Mouse (Mus musculus) adrenal gland, postnatal 4 days (tissue): ENCODE results near the gene Itga5. TPM values are rescaled to one million over a fixed set of nuclear protein-coding genes. Genes with fewer than 3 reads are reported as not detected.
A peak's percentile ranks its signal among the peaks of the same experiment; 100 is the strongest.

Experiments used
- DNase-seq, 2 experiments: peaks; one replicate each; pipeline ENCODE4 v3.0.0; 2021 to 2022; ENCODE audit warnings: low spot score in 2 of 2, mixed read lengths in 2 of 2
- total RNA-seq, 2 experiments: library from RNA; stranded (reverse); gene quantifications; 2 replicates each; pipeline ENCODE4 v1.2.3; 2021

Gene Itga5
- total RNA-seq, 2 experiments from 2014 or later = 47.2 to 52.5 TPM

DNA sequence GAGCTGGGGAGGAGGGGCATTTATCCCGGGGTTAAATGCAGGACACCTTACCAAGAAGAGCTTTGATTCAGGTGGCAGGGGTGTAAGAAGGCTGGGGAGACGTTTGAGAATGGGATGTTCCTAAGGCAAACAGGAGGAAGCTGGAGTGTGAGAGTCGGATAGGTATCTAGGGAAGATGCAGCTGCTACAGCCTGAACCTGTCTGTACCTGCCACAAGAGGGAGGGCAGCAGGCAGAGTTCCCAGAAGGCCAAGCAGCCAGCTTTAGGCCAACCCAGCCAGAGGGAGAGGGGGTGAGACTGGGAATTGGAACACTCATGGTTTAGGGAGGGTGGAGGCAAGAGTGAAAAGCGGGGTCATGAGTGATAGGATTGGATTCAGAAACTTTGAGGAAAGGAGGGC, 25.8 kb downstream of the Itga5 start:
- DNase-seq = no peak

DNA sequence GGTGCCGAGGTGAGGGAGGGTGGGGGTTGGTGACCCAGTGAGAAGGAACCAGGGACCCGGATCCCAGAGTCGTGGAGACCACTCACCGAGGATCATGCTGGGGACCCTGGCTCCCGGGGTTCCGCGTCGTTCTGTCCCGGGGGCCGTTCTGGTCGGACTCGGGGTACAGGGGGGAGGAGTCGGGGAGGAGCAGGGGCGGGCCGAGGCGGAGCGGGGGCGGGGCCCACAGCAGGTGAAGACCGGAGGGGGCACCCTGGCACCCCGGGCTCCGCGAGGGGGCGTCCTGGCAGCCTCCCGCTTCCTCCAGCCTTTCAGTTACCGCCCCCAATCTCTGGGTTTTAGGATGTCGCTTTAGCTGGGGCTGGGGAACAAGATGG, 26.6 kb downstream of the Itga5 start, which contains the start of gene Zfp385a:
Zfp385a (minus strand) TSS at position 133 of the 377 bp plus-strand sequence.
- peak in 1 of 2 experiments; percentile 35 for DNase-seq

GRCm38 (mm10) chr15:103339166-103339960, 27.2 kb downstream of the Itga5 start:
- no peak for DNase-seq

DNA sequence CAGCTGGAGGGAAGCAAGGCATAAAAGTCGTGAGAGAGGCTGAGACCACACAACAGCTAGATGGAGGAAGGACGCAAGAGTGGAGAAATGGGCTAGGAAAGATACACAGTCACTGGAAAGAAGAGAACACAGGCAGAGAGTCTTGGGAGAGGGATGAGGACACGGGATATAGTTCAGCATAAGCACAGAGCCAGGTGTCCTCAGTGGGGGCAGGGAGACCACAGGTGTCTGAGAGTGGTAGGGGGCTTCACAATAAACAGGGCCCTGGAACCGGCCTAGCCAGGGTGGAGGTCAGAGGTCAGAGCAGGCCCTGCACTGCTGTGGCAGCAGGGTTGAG, 27.8 kb downstream of the Itga5 start:
- DNase-seq = no peak

DNA sequence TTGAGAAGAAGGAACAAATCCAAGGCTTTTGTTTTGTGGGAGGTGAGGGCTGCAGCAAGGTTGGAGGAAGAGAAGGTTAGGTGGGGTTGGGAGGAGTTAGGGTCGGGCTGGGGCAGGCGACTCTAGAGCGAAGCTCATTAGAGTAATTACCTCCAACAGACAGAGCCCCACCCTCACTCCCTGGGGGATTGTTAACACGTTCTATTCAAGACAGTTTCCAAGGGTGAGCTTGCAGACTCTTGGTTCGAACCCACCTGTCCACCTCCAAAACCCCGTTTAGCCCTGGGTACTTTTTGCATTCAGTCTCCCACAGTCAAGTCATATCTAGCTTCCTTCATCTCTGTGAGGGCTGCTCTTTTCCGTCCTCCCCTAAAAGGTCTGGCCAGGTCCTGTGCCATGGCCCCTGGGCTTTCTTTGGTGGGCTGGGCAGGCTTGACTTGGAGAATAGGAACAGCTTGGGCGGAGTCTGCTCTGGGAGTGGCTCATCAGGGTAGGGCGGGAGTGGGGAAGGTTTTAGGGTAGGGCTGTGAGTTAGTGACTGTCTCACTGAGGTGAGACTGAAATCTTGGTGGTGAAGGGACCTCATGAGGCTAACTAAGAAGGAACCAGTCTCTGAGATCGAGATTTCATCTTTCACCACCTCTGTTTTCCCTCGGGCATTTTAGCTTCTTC, 29.4 kb downstream of the Itga5 start:
- no peak for DNase-seq

GRCm38 (mm10) chr15:103335488-103336235, 30.9 kb downstream of the Itga5 start:
- no peak for DNase-seq

DNA sequence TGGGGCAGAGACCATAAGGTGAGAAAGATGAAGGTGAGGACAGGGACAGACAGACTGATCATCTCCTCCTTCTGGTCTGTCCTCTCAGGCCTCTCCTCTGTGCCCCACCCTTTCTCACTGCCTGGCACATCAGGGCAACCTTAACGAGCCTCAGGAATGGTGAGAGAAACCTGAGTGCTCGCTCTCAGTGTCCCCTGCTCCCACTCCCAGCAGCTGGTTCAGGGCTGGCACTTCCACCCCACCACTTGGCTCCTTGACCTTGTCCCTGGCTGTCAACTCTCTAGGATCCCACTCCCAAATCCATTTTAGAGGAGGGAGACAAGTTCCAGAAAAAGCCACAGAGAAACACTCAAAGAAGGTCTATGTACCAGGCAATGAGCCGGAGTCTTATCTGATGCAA, 31.5 kb downstream of the Itga5 start:
- DNase-seq = no peak

DNA sequence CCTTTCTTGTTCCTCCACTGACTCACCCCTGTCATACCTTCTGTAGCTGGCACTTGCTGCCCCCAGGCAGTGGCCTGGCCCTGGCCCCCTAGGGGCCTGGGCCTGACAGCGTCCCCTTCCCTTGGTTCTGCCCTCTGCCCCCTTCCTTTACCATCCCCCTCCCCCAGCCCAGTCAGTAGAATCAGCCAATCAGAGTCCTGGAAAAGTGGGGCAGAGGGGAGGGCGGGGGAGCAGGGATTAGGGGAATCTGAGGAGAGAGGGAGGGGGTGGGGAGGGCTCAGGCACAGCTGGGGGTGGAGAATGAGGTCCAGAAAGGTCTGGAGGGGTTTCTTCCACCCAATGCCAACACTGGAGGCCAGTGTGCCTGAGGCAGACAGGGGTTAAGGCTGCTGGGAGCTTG, 32.4 kb downstream of the Itga5 start:
- DNase-seq = no peak

- DNase-seq = no peak
Measured at GRCm38 (mm10) chr15:103333738-103334137, 32.8 kb downstream of the Itga5 start.

DNA sequence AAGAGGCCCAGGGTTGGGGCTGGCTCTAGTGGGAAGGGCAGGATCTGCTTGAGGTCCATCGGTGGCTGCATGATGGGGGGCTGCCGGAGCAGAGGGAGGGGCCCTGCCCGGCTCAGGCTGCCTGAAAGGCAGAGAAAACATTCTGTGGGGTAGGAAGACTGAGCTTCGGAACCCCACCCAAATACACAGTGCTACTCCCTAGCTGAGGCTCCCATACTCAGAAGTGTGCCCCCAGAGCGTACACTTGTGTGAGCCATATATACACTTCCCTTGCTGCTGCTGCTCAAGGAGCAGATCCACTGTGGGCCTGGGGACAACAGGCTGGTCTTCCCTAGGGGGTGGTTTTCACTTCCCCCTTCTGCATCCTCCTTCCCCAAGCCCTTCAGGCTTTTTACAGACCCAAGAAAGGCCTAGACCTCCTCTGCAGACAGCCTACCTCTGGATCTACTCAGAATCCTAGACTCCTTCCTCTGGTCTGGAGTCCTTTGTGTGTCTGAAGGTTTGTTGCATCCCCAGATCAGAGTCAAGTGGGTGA, 33.4 kb downstream of the Itga5 start:
- DNase-seq = no peak

DNA sequence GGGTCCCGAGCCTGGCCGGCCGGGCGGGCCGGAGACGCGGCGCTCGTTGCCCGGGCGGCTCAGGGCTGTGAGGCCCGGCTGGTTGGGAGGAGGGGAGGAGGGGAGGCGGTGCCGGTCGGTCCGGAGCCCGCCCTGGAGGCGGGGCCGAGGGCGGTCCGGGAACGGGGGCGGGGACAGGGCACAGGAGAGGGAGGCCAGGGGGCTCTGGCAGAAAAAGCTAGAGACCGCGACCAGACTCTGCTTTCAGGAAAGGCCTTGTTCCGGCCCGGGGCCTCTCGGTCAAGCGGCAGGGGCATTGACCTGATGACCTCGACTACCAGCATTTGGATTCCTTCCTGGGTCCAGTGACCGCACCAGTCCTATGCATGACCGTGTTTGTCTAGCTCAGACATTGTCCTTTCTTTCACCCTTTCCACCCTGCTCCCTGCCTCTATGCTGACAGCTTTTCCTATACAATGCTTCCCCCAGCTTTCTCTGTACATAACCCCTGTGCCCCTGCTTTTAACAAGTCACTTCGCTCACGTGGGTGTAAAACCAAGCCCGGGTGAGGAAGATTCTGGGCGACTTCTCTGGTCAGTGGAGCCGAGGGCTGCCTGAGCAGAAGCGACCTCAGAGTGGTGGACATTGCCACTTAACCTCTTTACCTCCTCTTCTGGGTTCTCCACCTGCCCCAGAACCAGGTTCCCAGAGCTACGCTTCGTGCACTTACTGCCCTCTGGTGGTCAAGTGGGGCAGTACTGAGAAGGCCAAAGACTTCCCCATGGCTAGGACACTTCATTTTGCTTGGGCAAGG, 42.9 kb downstream of the Itga5 start:
- DNase-seq = peak; percentile 62 to 82

GRCm38 (mm10) chr15:103323070-103323454, 43.5 kb downstream of the Itga5 start:
- DNase-seq = no peak

DNA sequence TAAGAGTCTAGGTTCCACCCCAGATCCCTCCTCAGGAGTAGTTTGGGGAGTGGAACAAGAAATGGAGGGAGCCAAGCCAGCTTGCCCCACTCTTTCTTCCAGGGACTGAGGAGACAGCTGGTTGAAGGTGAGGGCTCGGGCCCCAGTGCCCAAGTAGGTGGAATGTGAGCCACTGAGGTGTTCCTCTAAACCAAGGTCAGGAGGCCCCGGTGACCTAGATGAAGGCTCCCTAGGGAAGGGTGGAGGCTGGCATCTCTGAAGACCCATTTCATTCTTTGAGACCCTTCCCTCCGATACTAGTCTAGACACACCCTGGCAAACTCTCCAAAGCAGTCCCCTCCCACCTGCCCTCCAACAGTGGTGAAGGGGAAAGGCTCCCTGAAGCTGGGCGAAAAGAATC, 44.2 kb downstream of the Itga5 start:
- DNase-seq = no peak

GRCm38 (mm10) chr15:103321076-103321475, 45.5 kb downstream of the Itga5 start:
- no peak for DNase-seq

GRCm38 (mm10) chr15:103318201-103318816, 48.3 kb downstream of the Itga5 start:
- DNase-seq = no peak

DNA sequence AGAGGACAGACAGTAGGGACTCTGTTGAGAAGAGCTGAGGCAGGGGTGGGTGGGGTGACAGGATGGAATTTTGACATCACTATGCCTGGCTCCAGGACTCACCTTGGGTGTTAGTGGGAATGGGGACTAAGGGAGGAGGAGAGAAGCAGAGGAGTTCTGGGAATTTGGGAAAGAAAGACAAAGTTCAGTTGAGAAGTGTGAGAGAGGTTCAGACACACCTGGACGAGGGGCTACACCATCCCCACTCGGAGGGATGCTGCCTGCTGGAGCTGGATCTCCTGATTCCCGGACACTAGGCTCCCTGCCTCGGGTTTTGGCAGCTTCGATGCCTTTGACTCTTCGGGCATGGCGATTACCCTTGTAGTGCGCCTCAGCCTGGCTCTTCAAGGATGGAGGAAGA, 48.8 kb downstream of the Itga5 start:
- no peak for DNase-seq

GRCm38 (mm10) chr15:103317120-103317519, 49.4 kb downstream of the Itga5 start:
- no peak for DNase-seq

DNA sequence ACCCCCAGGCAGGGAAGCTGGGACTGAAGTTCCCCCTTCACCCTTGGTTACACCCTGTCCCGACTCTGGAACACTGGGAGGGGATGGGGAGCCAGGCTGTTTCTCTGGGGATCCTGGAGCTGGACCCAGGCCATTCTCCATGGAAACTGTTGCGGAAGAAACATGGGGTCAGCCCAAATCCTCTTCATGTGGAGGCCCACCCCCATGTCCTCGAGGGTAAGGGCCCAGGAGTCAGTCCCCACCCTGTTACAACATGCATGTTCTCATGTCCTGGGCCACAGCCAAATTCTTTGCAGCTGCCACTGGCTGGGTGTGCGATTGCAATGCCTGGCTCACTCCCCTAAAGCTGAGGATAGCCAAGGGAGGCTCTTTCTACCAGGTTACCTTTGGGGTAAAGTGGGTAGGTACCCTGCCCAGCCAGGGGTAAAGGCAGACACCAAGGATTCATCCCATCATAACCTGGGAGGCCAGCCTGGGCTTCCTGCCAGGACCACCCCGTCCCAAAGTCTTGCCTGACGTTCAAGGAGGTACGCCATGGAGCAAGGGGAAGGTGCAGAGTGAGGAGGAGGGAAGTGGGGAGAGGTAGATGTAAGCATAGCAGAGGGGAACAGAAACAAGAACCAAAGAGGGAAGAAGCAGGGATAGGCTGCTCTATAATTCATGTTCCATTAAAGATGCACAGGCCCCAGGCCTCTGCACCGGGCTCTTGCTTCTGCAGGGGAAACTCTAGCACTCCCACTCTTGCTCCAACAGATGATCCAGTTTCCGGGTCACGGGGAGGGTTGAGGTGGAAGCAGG, 50.4 kb downstream of the Itga5 start:
- no peak for DNase-seq

DNA sequence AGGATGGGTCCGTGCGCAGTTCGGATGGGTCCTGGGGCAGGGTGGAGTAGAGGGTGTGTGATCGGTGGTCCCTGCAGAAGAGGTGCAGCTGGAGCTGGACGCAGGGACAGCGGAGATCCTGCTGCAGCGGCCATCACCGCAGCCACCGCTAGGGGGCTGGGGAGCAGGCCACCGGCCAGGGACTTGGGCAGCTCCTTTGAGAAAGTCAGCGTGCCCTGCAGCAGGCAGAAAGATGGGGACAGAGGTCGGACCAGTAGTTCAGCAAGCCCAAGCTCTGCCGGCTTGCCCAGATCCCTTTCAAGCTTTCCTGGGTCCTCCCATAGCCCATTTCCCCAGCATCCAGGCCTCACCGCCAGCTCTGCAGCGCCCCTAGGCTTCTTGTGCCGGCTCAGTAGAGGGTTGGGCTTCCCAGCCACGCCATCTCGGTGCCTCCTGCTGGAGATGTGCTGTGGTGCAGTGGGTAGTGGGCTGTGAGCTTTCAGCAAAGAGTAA, 51.5 kb downstream of the Itga5 start:
- peak; percentile 65 to 68 for DNase-seq

- DNase-seq = no peak
Measured at GRCm38 (mm10) chr15:103314181-103314580, 52.4 kb downstream of the Itga5 start.
